Mouse (Mus musculus) CD4-positive, CD25-positive, alpha-beta regulatory T cell, adult 4 months (primary cell): ENCODE results near the gene Grip1. TPM values are rescaled to one million over a fixed set of nuclear protein-coding genes. Genes with fewer than 3 reads are reported as not detected.

Experiments
- ATAC-seq: one replicate; pipeline ENCODE4 v1.8.0; 2017
- polyA plus RNA-seq, 2 experiments: library from polyadenylated mRNA; unstranded; fragments of 100-300 nt; shearing (Covaris generic); gene quantifications; one replicate each; pipeline ENCODE4 v1.2.1; 2017

Gene Grip1
- polyA plus RNA-seq, 2 experiments from 2014 or later, result not detected

GRCm38 (mm10) chr10:119761451-119762367 lies 308.1 kb downstream of the Grip1 start:
- no peak for ATAC-seq

GRCm38 (mm10) chr10:119778871-119779270 lies 325.2 kb downstream of the Grip1 start:
- ATAC-seq, result no peak

GRCm38 (mm10) chr10:119779657-119780056 lies 326.0 kb downstream of the Grip1 start:
- no peak for ATAC-seq

GRCm38 (mm10) chr10:119790507-119790906 lies 336.9 kb downstream of the Grip1 start:
- no peak for ATAC-seq

- ATAC-seq, result no peak
These were observed 348.8 kb downstream of the Grip1 start for GRCm38 (mm10) chr10:119802421-119802820.

- ATAC-seq, result no peak
These were observed 350.2 kb downstream of the Grip1 start for GRCm38 (mm10) chr10:119803633-119804422.

GRCm38 (mm10) chr10:119804423-119804814 lies 350.8 kb downstream of the Grip1 start:
- no peak for ATAC-seq

GRCm38 (mm10) chr10:119805082-119805481 lies 351.5 kb downstream of the Grip1 start:
- no peak for ATAC-seq

GRCm38 (mm10) chr10:119806151-119806550 lies 352.5 kb downstream of the Grip1 start:
- no peak for ATAC-seq

- no peak for ATAC-seq
These were observed 354.8 kb downstream of the Grip1 start for GRCm38 (mm10) chr10:119808384-119808783.

- ATAC-seq, result no peak
These were observed 360.5 kb downstream of the Grip1 start for GRCm38 (mm10) chr10:119814087-119814486.

- no peak for ATAC-seq
These were observed 362.4 kb downstream of the Grip1 start for GRCm38 (mm10) chr10:119816001-119816400.

- ATAC-seq, result no peak
These were observed 364.8 kb downstream of the Grip1 start for GRCm38 (mm10) chr10:119818381-119818780.

GRCm38 (mm10) chr10:119819102-119819681 lies 365.6 kb downstream of the Grip1 start:
- ATAC-seq, result no peak

- ATAC-seq, result no peak
These were observed 366.1 kb downstream of the Grip1 start for GRCm38 (mm10) chr10:119819740-119820139.

GRCm38 (mm10) chr10:119820428-119820827 lies 366.8 kb downstream of the Grip1 start:
- no peak for ATAC-seq

- no peak for ATAC-seq
These were observed 370.1 kb downstream of the Grip1 start for GRCm38 (mm10) chr10:119823691-119824090.

- no peak for ATAC-seq
These were observed 370.9 kb downstream of the Grip1 start for GRCm38 (mm10) chr10:119824521-119824920.

GRCm38 (mm10) chr10:119830388-119830956 lies 376.8 kb downstream of the Grip1 start:
- no peak for ATAC-seq

- ATAC-seq, result no peak
These were observed 377.5 kb downstream of the Grip1 start for GRCm38 (mm10) chr10:119831086-119831485.

GRCm38 (mm10) chr10:119833334-119833733 lies 379.7 kb downstream of the Grip1 start:
- ATAC-seq, result no peak

- no peak for ATAC-seq
These were observed 380.5 kb downstream of the Grip1 start for GRCm38 (mm10) chr10:119834122-119834521.

GRCm38 (mm10) chr10:119839645-119840044 lies 386.0 kb downstream of the Grip1 start:
- ATAC-seq, result no peak
